Mouse (Mus musculus) testis, adult 10 weeks (tissue): ENCODE data around the gene Serf2. TPM values are rescaled to one million over a fixed set of nuclear protein-coding genes. Genes with fewer than 3 reads are reported as not detected.

Experiments
- polyA plus RNA-seq: library from polyadenylated mRNA; stranded (reverse); fragments of 350-450 nt; fragmentation: Illumina TruSeq; extraction: RNeasy Lipid Tissue Mini Kit (QIAGEN cat#74804); gene quantifications from one replicate; pipeline ENCODE4 v1.2.3, GENCODE M21; 2014; ENCODE audit warnings: low read depth, low replicate concordance

Gene Serf2
- 71.2 TPM for polyA plus RNA-seq

GRCm38 (mm10) chr2:121448739-121449535 lies at the start of gene Serf2:
TSS of gene Serf2 (plus strand) at chr2:121449195.

GRCm38 (mm10) chr2:121413387-121414042 lies 35.5 kb upstream of the Serf2 start, which contains the start of the genes Pdia3 and Catsper2:
TSS of gene Pdia3 (plus strand) at chr2:121413775.
TSS of gene Catsper2 (minus strand) at chr2:121413792.

GRCm38 (mm10) chr2:121444178-121444577 lies 4.8 kb upstream of the Serf2 start, which contains the start of gene Ell3:
TSS of gene Ell3 (minus strand) at chr2:121444278.

DNA sequence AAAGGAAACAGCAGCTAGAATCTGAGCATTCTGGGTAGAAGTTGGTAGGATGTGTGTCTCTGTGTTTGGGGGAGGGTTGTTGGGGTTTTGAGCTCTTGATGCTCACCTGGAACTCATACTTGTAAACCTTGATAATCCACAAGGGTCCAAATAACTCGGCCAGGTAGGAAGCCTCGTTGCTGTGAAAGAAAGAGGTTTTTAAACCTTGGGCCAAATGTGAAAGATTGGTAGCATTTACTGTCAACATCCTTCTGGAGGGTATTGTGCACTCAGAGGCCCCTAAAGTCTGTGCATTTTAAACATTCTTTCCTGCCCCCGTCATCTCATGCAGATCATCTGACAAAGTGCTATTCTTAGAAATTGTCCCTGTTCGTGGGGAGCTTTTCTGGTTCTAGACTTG lies 4.0 kb downstream of the Serf2 start, which contains the start of gene Hypk:
Gene Hypk (plus strand): TSS at position 301 of the 400 bp plus-strand sequence.

GRCm38 (mm10) chr2:121456692-121457642 lies 8.0 kb downstream of the Serf2 start, which contains the start of gene Serinc4:
TSS of gene Serinc4 (minus strand) at chr2:121456781.

GRCm38 (mm10) chr2:121473301-121474179 lies 24.5 kb downstream of the Serf2 start, which contains the start of gene Mfap1b:
TSS of gene Mfap1b (minus strand) at chr2:121474067.

DNA sequence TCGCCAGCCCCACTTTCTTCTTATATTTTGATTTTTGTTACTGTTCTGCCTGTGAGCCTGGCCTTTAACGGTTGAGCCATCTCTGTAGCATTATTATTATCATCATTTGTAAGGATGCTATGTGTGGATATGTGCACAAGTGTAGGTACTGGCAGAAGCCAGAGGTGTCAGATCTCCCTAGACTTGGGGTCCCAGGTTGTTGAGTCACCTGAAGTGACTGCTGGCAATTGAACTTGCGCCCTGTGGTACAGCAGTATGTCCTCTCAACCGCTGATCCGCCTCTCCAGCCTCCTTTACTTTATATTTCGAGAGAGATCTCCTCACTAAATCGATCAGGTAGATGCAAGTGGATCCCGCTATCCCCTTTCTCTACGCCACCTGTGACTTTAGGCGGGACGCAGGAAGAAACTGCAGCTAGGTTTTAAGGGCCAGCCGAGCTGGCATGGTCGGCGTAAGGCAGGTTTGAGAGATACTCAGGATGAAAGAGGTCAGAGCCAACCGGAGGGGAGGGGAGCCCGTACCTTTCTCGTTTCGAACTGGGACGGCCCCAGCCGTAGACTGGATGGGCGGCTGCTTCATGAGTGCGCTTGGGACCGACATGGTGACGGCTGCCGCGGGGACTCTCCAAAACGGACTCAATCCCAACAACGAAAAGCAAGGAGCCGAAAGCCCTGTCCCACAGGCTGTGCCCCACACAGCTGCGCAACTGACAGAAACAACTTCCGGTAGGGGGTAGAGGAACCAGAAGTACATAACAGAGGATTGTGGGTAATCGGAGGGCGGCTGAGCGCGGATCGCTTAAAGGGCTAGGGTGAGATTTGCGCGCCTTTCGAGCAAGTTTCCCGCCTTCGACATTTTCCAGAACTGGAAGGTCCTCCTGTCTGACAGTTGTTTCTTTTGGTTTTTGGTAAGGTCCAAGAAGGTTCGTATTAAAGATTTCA lies 57.2 kb downstream of the Serf2 start, which contains the start of the genes Mfap1a and Wdr76:
Gene Mfap1a (minus strand): TSS at position 724 of the 941 bp plus-strand sequence.
Gene Wdr76 (plus strand): TSS at position 782 of the 941 bp plus-strand sequence.

Other genes starting within 250 kb of the Serf2 start
- 38.4 TPM for gene Trp53bp1, start 177.8 kb upstream of the Serf2 start, polyA plus RNA-seq
- 0.92 TPM for gene Map1a, start 159.6 kb upstream of the Serf2 start, polyA plus RNA-seq
- 11.1 TPM for gene Ppip5k1, start 93.8 kb upstream of the Serf2 start, polyA plus RNA-seq
- gene Ckmt1, start 91.5 kb upstream of the Serf2 start, polyA plus RNA-seq: not detected
- not detected for gene Strc, start 62.0 kb upstream of the Serf2 start, polyA plus RNA-seq
- 841 TPM for gene Pdia3, start 35.4 kb upstream of the Serf2 start, polyA plus RNA-seq
- 346 TPM for gene Catsper2, start 35.4 kb upstream of the Serf2 start, polyA plus RNA-seq
- 3.8 TPM for gene Ell3, start 4.9 kb upstream of the Serf2 start, polyA plus RNA-seq
- 40.1 TPM for gene Hypk, start 4.1 kb downstream of the Serf2 start, polyA plus RNA-seq
- 2.7 TPM for gene Serinc4, start 7.6 kb downstream of the Serf2 start, polyA plus RNA-seq
- 34.3 TPM for gene Mfap1b, start 24.9 kb downstream of the Serf2 start, polyA plus RNA-seq
- gene Mfap1a, start 57.5 kb downstream of the Serf2 start, polyA plus RNA-seq: 36.1 TPM
- gene Wdr76, start 57.5 kb downstream of the Serf2 start, polyA plus RNA-seq: 3.6 TPM